Mouse (Mus musculus) left cerebral cortex, adult 2 months (tissue): Measurements from ENCODE around the gene Hbb-bs. TPM values are rescaled to one million over a fixed set of nuclear protein-coding genes. Genes with fewer than 3 reads are reported as not detected.

Experiments
- DNase-seq, 2 experiments: peaks; one replicate each; pipeline ENCODE4 v3.0.0; 2021 to 2022; ENCODE audit warnings: low spot score in 2 of 2, mixed read lengths in 1 of 2; ENCODE audit errors: extremely low spot score in 1 of 2
- H3K27ac ChIP-seq: fragments of 200-600 bp; 2 replicates; pipeline ENCODE4 v1.8.1; 2022
- H3K4me3 ChIP-seq: fragments of 200-600 bp; 2 replicates; pipeline ENCODE4 v1.8.1; 2022
- CTCF ChIP-seq: fragments of 200-600 bp; IDR thresholded peaks from 2 replicates; pipeline ENCODE4 v1.8.1; 2022; ENCODE audit warnings: antibody characterized with exemption, mild to moderate bottlenecking, moderate library complexity
- intact Hi-C: fragments of 180-260 bp; cut with DNase I; formaldehyde crosslinking; loops from one replicate; pipeline ENCODE4 v1.15.1; 2025
- long read RNA-seq, 2 experiments: library from polyadenylated mRNA; stranded (forward); transcript quantifications; one replicate each; pipeline ENCODE4 v2.0.0; 2021; ENCODE audit warnings: borderline mapping rate in 2 of 2
- total RNA-seq, 2 experiments: library from RNA; stranded (reverse); gene quantifications; 2 replicates each; pipeline ENCODE4 v1.2.3; 2021

The Hbb-bs gene
- 100 to 1,000 TPM; 305 to 339 TPM for total RNA-seq
- long read RNA-seq, experiment 1, transcript Hbb-bs-201 (3 exons, 628 nt) = major isoform, 35 of 35 reads
- long read RNA-seq, experiment 1, partial matches to known transcripts = 0 of 35 reads
- long read RNA-seq, experiment 1, other reads (novel, unspliced or antisense) = 0 of 35 reads
- long read RNA-seq, experiment 2, transcript Hbb-bs-201 (3 exons, 628 nt) = major isoform, 33 of 35 reads
- long read RNA-seq, experiment 2, partial matches to known transcripts = 0 of 35 reads
- long read RNA-seq, experiment 2, other reads (novel, unspliced or antisense) = 2 of 35 reads

DNA sequence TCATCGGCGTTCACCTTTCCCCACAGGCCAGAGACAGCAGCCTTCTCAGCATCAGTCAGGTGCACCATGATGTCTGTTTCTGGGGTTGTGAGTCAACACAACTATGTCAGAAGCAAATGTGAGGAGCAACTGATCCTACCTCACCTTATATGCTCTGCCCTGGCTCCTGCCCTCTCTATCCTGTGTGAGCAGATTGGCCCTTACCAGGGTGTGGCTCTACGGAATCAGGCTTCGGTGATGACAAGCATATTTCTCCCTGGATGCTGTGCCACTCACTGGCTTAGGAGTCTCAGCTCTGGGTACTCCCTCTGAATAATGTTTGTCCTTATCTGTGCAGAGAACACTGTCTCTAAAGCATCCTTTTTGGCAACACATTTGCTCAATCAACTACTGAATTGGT is at the start of gene Hbb-bs:
Gene Hbb-bs (minus strand): TSS at position 289 of the 400 bp plus-strand sequence.
- DNase-seq = no peak
- H3K27ac ChIP-seq = no peak within 1 kb of the TSS
- intact Hi-C loops = no loop called here

GRCm38 (mm10) chr7:103877093-103877492 is 49.2 kb upstream of the Hbb-bs start:
- no peak for TF ChIP-seq CTCF
- DNase-seq = no peak
- intact Hi-C loops = no loop called here

More for the DNA sequence above, at the start of gene Hbb-bs:
- no peak within 1 kb of the TSS for H3K4me3 ChIP-seq
- TF ChIP-seq CTCF = no peak

GRCm38 (mm10) chr7:103874451-103874850 is 46.6 kb upstream of the Hbb-bs start:
- no peak for DNase-seq
- Histone ChIP-seq H3K4me3 (no peak overlapping the region), H3K27ac (no peak overlapping the region)
- intact Hi-C loops = loop anchor here (5.0 kb wide), 1 partner anchor 1207 kb away; no protein-coding TSS in a partner anchor
- peak; percentile 11; the same call in 1 of the 2 replicates for TF ChIP-seq CTCF

More at GRCm38 (mm10) chr7:103877093-103877492, 49.2 kb upstream of the Hbb-bs start:
- Histone ChIP-seq H3K27ac (no peak overlapping the region), H3K4me3 (no peak overlapping the region)

GRCm38 (mm10) chr7:103873064-103873463 is 45.2 kb upstream of the Hbb-bs start:
- intact Hi-C loops = loop anchor here (2.0 to 5.0 kb wide), 2 partner anchors 1206 to 1360 kb away; no protein-coding TSS in a partner anchor
- H3K4me3 ChIP-seq = no peak overlapping the region
- no peak for DNase-seq
- H3K27ac ChIP-seq = no peak overlapping the region
- TF ChIP-seq CTCF = peak; percentile 57

DNA sequence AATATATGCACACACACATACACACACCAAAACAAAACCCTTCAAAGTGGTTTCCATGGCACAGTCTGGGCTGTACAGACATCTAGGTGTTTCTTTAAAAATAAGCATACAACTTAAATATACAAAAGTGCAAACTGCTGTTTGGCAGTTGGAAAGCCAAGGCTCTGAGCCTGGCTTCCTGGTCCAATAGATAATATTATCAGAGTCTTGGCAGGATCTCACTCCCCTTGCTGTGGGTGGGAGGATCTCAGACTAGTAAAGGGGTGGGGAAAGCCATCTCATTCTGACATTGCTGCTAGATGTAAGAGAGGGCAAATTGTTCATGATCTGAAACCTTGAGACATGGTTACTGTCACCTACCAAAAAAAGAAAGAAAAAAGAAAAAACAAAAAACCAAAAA is 42.8 kb upstream of the Hbb-bs start:
- no peak overlapping the region for H3K4me3 ChIP-seq
- no peak for DNase-seq
- intact Hi-C loops = loop anchor here (5.0 kb wide), 1 partner anchor 1203 kb away; no protein-coding TSS in a partner anchor
- no peak overlapping the region for H3K27ac ChIP-seq
- TF ChIP-seq CTCF = no peak

DNA sequence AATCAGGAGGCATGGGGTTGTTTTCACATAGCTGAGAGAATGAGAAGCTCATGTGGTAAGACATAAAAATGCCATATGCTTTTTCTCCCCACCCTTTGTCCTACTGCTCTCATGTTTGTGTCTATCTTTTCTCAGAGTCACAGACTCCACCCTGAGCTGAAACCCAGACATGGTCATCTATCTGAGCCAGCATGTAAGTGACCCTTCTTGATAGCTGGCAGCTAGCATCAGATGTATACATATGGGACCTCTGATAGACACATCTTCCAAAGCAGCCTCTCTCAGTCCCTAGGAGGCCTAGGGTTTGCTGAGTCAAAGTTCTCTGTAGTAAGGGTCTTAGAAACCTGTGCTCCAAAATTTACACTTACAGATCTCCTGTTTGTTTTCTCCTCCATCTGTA is 37.8 kb upstream of the Hbb-bs start:
- TF ChIP-seq CTCF = no peak

DNA sequence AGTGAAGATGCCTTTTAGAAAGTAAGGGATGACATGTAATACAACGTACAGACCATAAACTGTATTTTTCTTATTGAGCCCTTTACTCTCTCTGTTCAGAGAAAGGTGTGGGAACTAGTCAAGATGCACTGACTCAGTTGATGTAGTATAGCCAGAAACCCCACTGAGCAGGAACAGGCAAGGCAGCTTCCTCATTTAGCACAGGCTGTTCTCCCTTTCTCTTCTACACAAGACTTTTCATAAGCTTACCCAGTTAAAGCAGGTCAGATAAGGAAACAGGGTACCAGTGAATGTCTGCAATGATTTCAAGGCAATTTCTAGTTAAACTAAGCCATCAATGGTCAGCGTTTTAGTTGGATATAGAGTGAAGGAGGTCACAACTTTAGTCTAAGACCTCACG is 33.6 kb upstream of the Hbb-bs start:
- Histone ChIP-seq H3K27ac (no peak overlapping the region), H3K4me3 (no peak overlapping the region)
- no peak for DNase-seq
- intact Hi-C loops = no loop called here
- no peak for TF ChIP-seq CTCF

More for the DNA sequence above, 37.8 kb upstream of the Hbb-bs start:
- DNase-seq = no peak
- intact Hi-C loops = no loop called here
- Histone ChIP-seq H3K27ac (no peak overlapping the region), H3K4me3 (no peak overlapping the region)

- no peak for TF ChIP-seq CTCF
- no peak overlapping the region for H3K4me3 ChIP-seq
- intact Hi-C loops = no loop called here
- H3K27ac ChIP-seq = no peak overlapping the region
- DNase-seq = no peak
Observed at GRCm38 (mm10) chr7:103860855-103861254, 33.0 kb upstream of the Hbb-bs start.

DNA sequence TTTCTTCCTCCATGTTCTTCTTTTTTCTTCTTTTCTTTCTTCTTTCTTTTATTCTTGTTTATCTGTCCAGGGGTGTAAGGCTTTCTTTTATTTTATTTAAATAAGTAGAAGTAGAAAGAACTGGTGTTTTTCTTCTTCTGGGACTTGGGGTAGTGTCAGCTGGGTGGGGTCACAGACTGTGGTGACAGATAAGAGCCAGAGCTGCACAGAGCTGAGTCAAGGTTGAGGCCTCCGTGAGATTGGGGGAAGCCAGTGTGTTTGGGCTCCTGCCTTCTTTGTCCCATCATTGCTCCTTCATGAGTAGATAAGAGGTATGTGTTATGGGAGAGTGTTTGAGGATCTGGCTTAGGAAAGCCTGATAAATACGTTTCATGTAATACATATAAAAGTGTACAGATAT is 31.2 kb upstream of the Hbb-bs start:
- TF ChIP-seq CTCF = no peak
- no peak for DNase-seq
- no peak overlapping the region for H3K4me3 ChIP-seq
- intact Hi-C loops = no loop called here
- H3K27ac ChIP-seq = no peak overlapping the region

DNA sequence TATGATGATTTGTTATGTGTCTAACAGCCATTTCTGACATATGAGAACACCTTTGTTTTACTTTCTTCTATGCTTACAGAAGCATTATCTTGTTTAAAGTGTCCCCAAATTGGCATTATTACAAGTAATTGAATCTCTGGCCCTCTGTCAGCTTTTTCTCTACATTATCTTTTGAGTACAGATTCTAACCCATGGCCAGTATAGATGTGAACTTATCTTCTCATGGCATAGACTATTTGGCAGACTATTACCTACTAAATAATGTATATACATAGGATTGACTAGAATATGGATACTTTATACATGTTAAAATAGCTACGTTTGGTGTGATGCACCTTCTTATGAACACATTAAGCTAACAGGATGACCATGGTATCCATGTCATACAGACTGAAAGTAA is 26.8 kb upstream of the Hbb-bs start:
- Histone ChIP-seq H3K27ac (no peak overlapping the region), H3K4me3 (no peak overlapping the region)
- DNase-seq = no peak
- intact Hi-C loops = no loop called here
- TF ChIP-seq CTCF = no peak

GRCm38 (mm10) chr7:103853090-103853489 is 25.2 kb upstream of the Hbb-bs start, which contains the start of gene Hbb-y:
Gene Hbb-y (minus strand): TSS chr7:103853216.
- Histone ChIP-seq H3K4me3 (no peak within 1 kb of the TSS), H3K27ac (no peak within 1 kb of the TSS)
- DNase-seq = no peak
- intact Hi-C loops = no loop called here
- no peak for TF ChIP-seq CTCF

- no peak overlapping the region for H3K27ac ChIP-seq
- DNase-seq = no peak
- TF ChIP-seq CTCF = no peak
- no peak overlapping the region for H3K4me3 ChIP-seq
- intact Hi-C loops = no loop called here
Observed at GRCm38 (mm10) chr7:103844525-103845325, 16.8 kb upstream of the Hbb-bs start.
